Mouse (Mus musculus): ENCODE results near the gene Stk24. TPM values are rescaled to one million over a fixed set of nuclear protein-coding genes. Genes with fewer than 3 reads are reported as not detected.

The Stk24 gene
- total and polyA plus RNA-seq, 2 experiments from 2014 or later = 15.0 to 18.7 TPM

DNA sequence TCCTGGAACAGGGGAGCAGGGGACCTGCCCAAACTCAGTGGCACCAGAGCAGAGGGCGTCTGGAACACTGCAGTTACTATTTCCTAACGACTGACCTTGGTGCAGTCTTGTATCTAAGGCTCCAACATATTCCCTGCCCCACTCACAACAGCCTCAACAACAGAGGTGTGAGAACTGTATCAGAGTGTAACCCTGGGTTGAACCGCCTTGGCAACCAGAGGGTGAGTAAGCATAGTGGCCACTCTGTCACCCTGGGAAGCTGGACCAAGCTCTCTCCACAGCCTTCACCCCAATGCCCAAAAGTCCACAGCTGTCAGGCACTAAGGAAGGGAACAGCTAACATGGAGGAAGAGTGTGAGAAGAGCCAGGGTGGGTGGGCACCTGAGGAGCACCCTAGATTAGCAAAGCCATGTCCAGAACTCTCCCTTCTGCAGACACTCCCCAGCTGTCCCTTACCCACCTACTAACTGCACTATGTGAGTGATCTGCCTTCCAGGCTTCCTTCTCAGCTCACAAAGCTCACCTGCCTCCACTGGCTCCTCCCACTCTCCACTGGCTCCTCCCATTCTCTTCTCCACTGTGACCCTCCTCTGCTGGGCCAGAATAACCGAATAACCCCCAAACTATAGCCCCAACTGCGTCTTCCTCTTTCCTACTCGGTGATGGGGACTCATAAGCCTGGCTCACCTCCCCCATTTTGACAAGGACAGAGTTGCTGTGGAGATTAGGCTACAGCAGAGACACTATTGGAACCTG, 69.3 kb downstream of the Stk24 start:
- H3K4me3 ChIP-seq (ENCODE audit: low read length) = no peak overlapping the region
- no peaks in the 10 kb centered on the region for H3K36me3 ChIP-seq (ENCODE audit: insufficient read depth, low read length)
- no peak overlapping the region for H3K9ac ChIP-seq (replicated peaks; ENCODE audit: low read length)
- no peaks in the 10 kb centered on the region for H3K9me3 ChIP-seq (ENCODE audit: low read length)
- WGBS = 87% methylated on average over 6 of the region's 6 CpGs
- no peak overlapping the region for H3K4me2 ChIP-seq (ENCODE audit: low read depth, low read length)
- no peaks in the 10 kb centered on the region for H3K27me3 ChIP-seq (ENCODE audit: insufficient read depth, low read length)
- TF ChIP-seq CTCF (IDR thresholded peaks at IDR 0.05; ENCODE audit: low read depth) = no peak
- no peak overlapping the region for H3K27ac ChIP-seq
- DNase-seq (ENCODE audit: low spot score) = no peak
- ATAC-seq = no peak
- peaks cover 8% of the 10 kb centered on the region; the same call in 1 of the 2 replicates for H3K4me1 ChIP-seq (ENCODE audit: insufficient read depth, low read length)

GRCm38 (mm10) chr14:121309909-121310308, 69.9 kb downstream of the Stk24 start:
- WGBS = 89% methylated on average over 3 of the region's 3 CpGs
- H3K4me3 ChIP-seq (ENCODE audit: low read length) = no peak overlapping the region

GRCm38 (mm10) chr14:121305316-121306064, 74.3 kb downstream of the Stk24 start:
- ATAC-seq (no peak), DNase-seq (ENCODE audit: low spot score) (no peak)
- Histone ChIP-seq H3K27me3 (ENCODE audit: insufficient read depth, low read length) (no peaks in the 10 kb centered on the region), H3K27ac (no peak overlapping the region), H3K4me1 (ENCODE audit: insufficient read depth, low read length) (no peaks in the 10 kb centered on the region; the same call in 1 of the 2 replicates), H3K36me3 (ENCODE audit: insufficient read depth, low read length) (no peaks in the 10 kb centered on the region), H3K9me3 (ENCODE audit: low read length) (no peaks in the 10 kb centered on the region), H3K4me3 (ENCODE audit: low read length) (no peak overlapping the region), H3K9ac (replicated peaks; ENCODE audit: low read length) (no peak overlapping the region), H3K4me2 (ENCODE audit: low read depth, low read length) (no peak overlapping the region)
- WGBS = 79% methylated on average over 8 of the region's 8 CpGs
- no peak for TF ChIP-seq CTCF (IDR thresholded peaks at IDR 0.05; ENCODE audit: low read depth)

More at GRCm38 (mm10) chr14:121309909-121310308, 69.9 kb downstream of the Stk24 start:
- no peak overlapping the region for H3K27ac ChIP-seq
- TF ChIP-seq CTCF (IDR thresholded peaks at IDR 0.05; ENCODE audit: low read depth) = no peak
- no peak overlapping the region for H3K4me2 ChIP-seq (ENCODE audit: low read depth, low read length)
- H3K27me3 ChIP-seq (ENCODE audit: insufficient read depth, low read length) = no peaks in the 10 kb centered on the region
- no peaks in the 10 kb centered on the region for H3K9me3 ChIP-seq (ENCODE audit: low read length)
- ATAC-seq (no peak), DNase-seq (ENCODE audit: low spot score) (no peak)
- peaks cover 3% of the 10 kb centered on the region; the same call in 1 of the 2 replicates for H3K4me1 ChIP-seq (ENCODE audit: insufficient read depth, low read length)
- H3K9ac ChIP-seq (replicated peaks; ENCODE audit: low read length) = no peak overlapping the region
- H3K36me3 ChIP-seq (ENCODE audit: insufficient read depth, low read length) = no peaks in the 10 kb centered on the region

DNA sequence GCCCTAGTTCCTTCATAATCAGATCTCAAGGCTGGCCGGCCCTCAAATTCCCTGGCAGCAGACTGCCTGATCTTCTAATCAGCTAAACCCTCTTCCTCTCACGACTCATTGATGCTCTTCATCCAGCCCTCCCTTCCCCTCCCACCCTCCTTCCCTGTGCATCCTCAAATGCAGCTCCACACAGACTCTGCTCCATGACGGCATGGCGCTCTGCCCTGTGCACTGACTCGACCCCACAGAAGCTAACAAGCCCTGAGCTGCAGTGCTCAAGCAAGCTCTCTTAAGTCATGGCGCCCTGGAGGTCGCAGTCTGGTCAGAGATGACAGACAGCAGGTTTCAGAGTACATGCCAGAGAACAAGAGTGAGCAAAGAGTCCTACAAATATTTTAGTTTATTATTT, 75.3 kb downstream of the Stk24 start:
- WGBS = 55% methylated on average over 7 of the region's 7 CpGs

GRCm38 (mm10) chr14:121299093-121299492, 80.7 kb downstream of the Stk24 start:
- no peak for TF ChIP-seq CTCF (IDR thresholded peaks at IDR 0.05; ENCODE audit: low read depth)
- H3K4me2 ChIP-seq (ENCODE audit: low read depth, low read length) = no peak overlapping the region
- H3K9me3 ChIP-seq (ENCODE audit: low read length) = no peaks in the 10 kb centered on the region
- DNase-seq (ENCODE audit: low spot score) (no peak), ATAC-seq (no peak)
- no peak overlapping the region for H3K9ac ChIP-seq (replicated peaks; ENCODE audit: low read length)
- no peak overlapping the region for H3K27ac ChIP-seq
- no peaks in the 10 kb centered on the region; the same call in 1 of the 2 replicates for H3K4me1 ChIP-seq (ENCODE audit: insufficient read depth, low read length)
- H3K4me3 ChIP-seq (ENCODE audit: low read length) = no peak overlapping the region
- WGBS = 87% methylated on average over 9 of the region's 9 CpGs
- H3K36me3 ChIP-seq (ENCODE audit: insufficient read depth, low read length) = peaks cover under 1% of the 10 kb centered on the region; the same call in 1 of the 2 replicates
- H3K27me3 ChIP-seq (ENCODE audit: insufficient read depth, low read length) = no peaks in the 10 kb centered on the region

More for the DNA sequence above, 75.3 kb downstream of the Stk24 start:
- Histone ChIP-seq H3K9me3 (ENCODE audit: low read length) (no peaks in the 10 kb centered on the region), H3K36me3 (ENCODE audit: insufficient read depth, low read length) (no peaks in the 10 kb centered on the region), H3K4me3 (ENCODE audit: low read length) (no peak overlapping the region), H3K9ac (replicated peaks; ENCODE audit: low read length) (no peak overlapping the region), H3K4me2 (ENCODE audit: low read depth, low read length) (no peak overlapping the region), H3K27ac (no peak overlapping the region), H3K4me1 (ENCODE audit: insufficient read depth, low read length) (no peaks in the 10 kb centered on the region; the same call in 1 of the 2 replicates), H3K27me3 (ENCODE audit: insufficient read depth, low read length) (no peaks in the 10 kb centered on the region)
- TF ChIP-seq CTCF (IDR thresholded peaks at IDR 0.05; ENCODE audit: low read depth) = no peak
- DNase-seq (ENCODE audit: low spot score) = no peak
- ATAC-seq = no peak

DNA sequence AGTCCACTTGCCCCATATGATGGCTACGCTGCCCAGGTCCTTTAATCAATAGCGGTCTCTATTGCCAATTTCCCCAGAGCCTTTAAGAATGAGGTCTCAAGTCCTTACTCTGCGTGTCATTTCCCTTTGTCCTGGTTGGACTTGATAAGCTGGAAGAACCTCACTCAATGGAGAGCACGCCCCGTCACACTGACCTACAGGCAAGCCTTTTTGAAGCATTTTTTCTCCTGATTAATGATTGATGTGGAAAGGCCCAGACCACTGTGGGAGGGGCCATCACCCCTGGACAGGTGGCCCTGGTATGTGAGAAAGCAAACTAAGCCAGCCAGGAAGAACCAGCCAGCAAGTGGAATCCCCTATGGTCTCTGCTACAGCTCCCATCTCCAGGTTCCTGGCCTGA, 81.3 kb downstream of the Stk24 start:
- Histone ChIP-seq H3K4me1 (ENCODE audit: insufficient read depth, low read length) (no peaks in the 10 kb centered on the region; the same call in 1 of the 2 replicates), H3K9me3 (ENCODE audit: low read length) (no peaks in the 10 kb centered on the region), H3K27ac (no peak overlapping the region), H3K9ac (replicated peaks; ENCODE audit: low read length) (no peak overlapping the region), H3K36me3 (ENCODE audit: insufficient read depth, low read length) (peaks cover 6% of the 10 kb centered on the region; the same call in 1 of the 2 replicates), H3K4me3 (ENCODE audit: low read length) (no peak overlapping the region), H3K4me2 (ENCODE audit: low read depth, low read length) (no peak overlapping the region), H3K27me3 (ENCODE audit: insufficient read depth, low read length) (no peaks in the 10 kb centered on the region)
- no peak for ATAC-seq
- no peak for DNase-seq (ENCODE audit: low spot score)
- no peak for TF ChIP-seq CTCF (IDR thresholded peaks at IDR 0.05; ENCODE audit: low read depth)
- 91% methylated on average over 5 of the region's 5 CpGs for WGBS

All from hindbrain, postnatal 0 days (tissue).